Mouse (Mus musculus) kidney, adult 9 months (tissue): ENCODE results near the gene Olfr507.
"Not testable (repeated sequence)": the region's sequence is repeated elsewhere in the genome, so short reads cannot be mapped to it uniquely, and the experiment has no call there.

Experiments used
- DNase-seq: peaks from one replicate; pipeline ENCODE4 v3.0.0; 2022

The Olfr507 gene

GRCm38 (mm10) chr7:108621514-108621913 lies at the start of gene Olfr507:
Olfr507 (plus strand) TSS chr7:108621814.
- DNase-seq = no peak

GRCm38 (mm10) chr7:108589797-108590196 lies 31.8 kb upstream of the Olfr507 start:
- DNase-seq = no peak

GRCm38 (mm10) chr7:108601916-108602315 lies 19.7 kb upstream of the Olfr507 start:
- not testable (repeated sequence) for DNase-seq

- DNase-seq = no peak
Measured at GRCm38 (mm10) chr7:108610487-108610886, 11.1 kb upstream of the Olfr507 start, which contains the start of gene Olfr506. Olfr506 (plus strand) TSS chr7:108610787.

GRCm38 (mm10) chr7:108614110-108614509 lies 7.5 kb upstream of the Olfr507 start:
- no peak for DNase-seq

- DNase-seq = not testable (repeated sequence)
Measured at GRCm38 (mm10) chr7:108616781-108617180, 4.8 kb upstream of the Olfr507 start.

GRCm38 (mm10) chr7:108629694-108630093 lies 8.1 kb downstream of the Olfr507 start, which contains the start of gene Olfr508:
Olfr508 (plus strand) TSS chr7:108629994.
- DNase-seq = no peak

- no peak for DNase-seq
Measured at GRCm38 (mm10) chr7:108651806-108652205, 30.2 kb downstream of the Olfr507 start, which contains the start of gene Olfr509. Olfr509 (minus strand) TSS chr7:108651906.

GRCm38 (mm10) chr7:108662419-108662818 lies 40.8 kb downstream of the Olfr507 start:
- no peak for DNase-seq

- DNase-seq = no peak
Measured at GRCm38 (mm10) chr7:108666118-108666517, 44.5 kb downstream of the Olfr507 start, which contains the start of gene Olfr510. Olfr510 (plus strand) TSS chr7:108666418.

GRCm38 (mm10) chr7:108671058-108671457 lies 49.4 kb downstream of the Olfr507 start:
- no peak for DNase-seq
